Mouse (Mus musculus): ENCODE data around the gene BC005537. TPM values are rescaled to one million over a fixed set of nuclear protein-coding genes. Genes with fewer than 3 reads are reported as not detected.

Gene BC005537
- polyA plus RNA-seq, 1 experiment from 2014 or later: 43.7 TPM

GRCm38 (mm10) chr13:24792411-24793045 is 8.9 kb upstream of the BC005537 start:
- WGBS: 94% methylated on average over 9 of the region's 9 CpGs
- H3K36me3 ChIP-seq (replicated peaks; ENCODE audit: control insufficient read depth, insufficient read depth): no peaks in the 10 kb centered on the region
- no peaks in the 10 kb centered on the region for H3K27me3 ChIP-seq (ENCODE audit: control insufficient read depth, insufficient read depth, low read length)
- no peak for DNase-seq (ENCODE audit: low spot score)
- H3K4me1 ChIP-seq (replicated peaks; ENCODE audit: control insufficient read depth, insufficient read depth, low read length): no peaks in the 10 kb centered on the region
- no peak overlapping the region for H3K9ac ChIP-seq
- H3K9me3 ChIP-seq (ENCODE audit: control insufficient read depth, low read length): no peaks in the 10 kb centered on the region
- H3K4me3 ChIP-seq (replicated peaks; ENCODE audit: low read length): no peak overlapping the region
- no peak overlapping the region for H3K4me2 ChIP-seq (replicated peaks)
- H3K27ac ChIP-seq: no peak overlapping the region
- ATAC-seq (ENCODE audit: low FRiP score): no peak

- H3K4me2 ChIP-seq (replicated peaks): no peak overlapping the region
- H3K36me3 ChIP-seq (replicated peaks; ENCODE audit: control insufficient read depth, insufficient read depth): no peaks in the 10 kb centered on the region
- no peak overlapping the region for H3K27ac ChIP-seq
- no peaks in the 10 kb centered on the region for H3K9me3 ChIP-seq (ENCODE audit: control insufficient read depth, low read length)
- no peak overlapping the region for H3K9ac ChIP-seq
- WGBS: 97% methylated on average over 4 of the region's 4 CpGs
- ATAC-seq (ENCODE audit: low FRiP score): no peak
- H3K4me3 ChIP-seq (replicated peaks; ENCODE audit: low read length): no peak overlapping the region
- H3K4me1 ChIP-seq (replicated peaks; ENCODE audit: control insufficient read depth, insufficient read depth, low read length): peaks cover 19% of the 10 kb centered on the region
- no peak for DNase-seq (ENCODE audit: low spot score)
- H3K27me3 ChIP-seq (ENCODE audit: control insufficient read depth, insufficient read depth, low read length): no peaks in the 10 kb centered on the region
Observed at GRCm38 (mm10) chr13:24798686-24799085, 2.8 kb upstream of the BC005537 start.

- Histone ChIP-seq H3K36me3 (replicated peaks; ENCODE audit: control insufficient read depth, insufficient read depth) (no peaks in the 10 kb centered on the region), H3K9me3 (ENCODE audit: control insufficient read depth, low read length) (no peaks in the 10 kb centered on the region), H3K4me3 (replicated peaks; ENCODE audit: low read length) (peak overlapping the region; percentile 96), H3K4me1 (replicated peaks; ENCODE audit: control insufficient read depth, insufficient read depth, low read length) (peaks cover 26% of the 10 kb centered on the region), H3K27ac (no peak overlapping the region), H3K4me2 (replicated peaks) (peak overlapping the region; percentile 70), H3K9ac (peak overlapping the region; percentile 63), H3K27me3 (ENCODE audit: control insufficient read depth, insufficient read depth, low read length) (no peaks in the 10 kb centered on the region)
- DNase-seq (ENCODE audit: low spot score): no peak
- 74% methylated on average over 5 of the region's 5 CpGs for WGBS
- ATAC-seq (ENCODE audit: low FRiP score): no peak
Observed at GRCm38 (mm10) chr13:24799378-24799777, 2.1 kb upstream of the BC005537 start.

GRCm38 (mm10) chr13:24799925-24800673 is 1.4 kb upstream of the BC005537 start:
- peaks cover 5% of the 10 kb centered on the region; the same call in 1 of the 2 replicates for H3K36me3 ChIP-seq (replicated peaks; ENCODE audit: control insufficient read depth, insufficient read depth)
- WGBS: 1% methylated on average over 31 of the region's 31 CpGs
- peaks cover 30% of the 10 kb centered on the region for H3K4me1 ChIP-seq (replicated peaks; ENCODE audit: control insufficient read depth, insufficient read depth, low read length)
- H3K9me3 ChIP-seq (ENCODE audit: control insufficient read depth, low read length): no peaks in the 10 kb centered on the region
- H3K9ac ChIP-seq: peak overlapping the region; percentile 63
- H3K4me2 ChIP-seq (replicated peaks): peak overlapping the region; percentile 70
- H3K27ac ChIP-seq: peak overlapping the region; percentile 76
- no peaks in the 10 kb centered on the region for H3K27me3 ChIP-seq (ENCODE audit: control insufficient read depth, insufficient read depth, low read length)
- DNase-seq (ENCODE audit: low spot score) (peak; percentile 47), ATAC-seq (ENCODE audit: low FRiP score) (peak; percentile 54; the same call in 1 of the 2 replicates)
- H3K4me3 ChIP-seq (replicated peaks; ENCODE audit: low read length): peak overlapping the region; percentile 96

- Histone ChIP-seq H3K4me2 (replicated peaks) (peak overlapping the region; percentile 70), H3K36me3 (replicated peaks; ENCODE audit: control insufficient read depth, insufficient read depth) (peaks cover 12% of the 10 kb centered on the region), H3K9me3 (ENCODE audit: control insufficient read depth, low read length) (no peaks in the 10 kb centered on the region), H3K4me3 (replicated peaks; ENCODE audit: low read length) (peak overlapping the region; percentile 96), H3K27ac (peak overlapping the region; percentile 97), H3K4me1 (replicated peaks; ENCODE audit: control insufficient read depth, insufficient read depth, low read length) (peaks cover 30% of the 10 kb centered on the region), H3K9ac (peak overlapping the region; percentile 92), H3K27me3 (ENCODE audit: control insufficient read depth, insufficient read depth, low read length) (no peaks in the 10 kb centered on the region)
- peak; percentile 98 for DNase-seq (ENCODE audit: low spot score)
- WGBS: under 1% methylated on average over 42 of the region's 42 CpGs
- peak; percentile 96 for ATAC-seq (ENCODE audit: low FRiP score)
Observed at GRCm38 (mm10) chr13:24800674-24801307, 666 bp upstream of the BC005537 start.

- no peaks in the 10 kb centered on the region for H3K27me3 ChIP-seq (ENCODE audit: control insufficient read depth, insufficient read depth, low read length)
- 0% methylated on average over 26 of the region's 26 CpGs for WGBS
- peak overlapping the region; percentile 97 for H3K27ac ChIP-seq
- peaks cover 24% of the 10 kb centered on the region for H3K36me3 ChIP-seq (replicated peaks; ENCODE audit: control insufficient read depth, insufficient read depth)
- no peak for ATAC-seq (ENCODE audit: low FRiP score)
- peak; percentile 35 for DNase-seq (ENCODE audit: low spot score)
- H3K9me3 ChIP-seq (ENCODE audit: control insufficient read depth, low read length): no peaks in the 10 kb centered on the region
- H3K9ac ChIP-seq: peak overlapping the region; percentile 92
- H3K4me2 ChIP-seq (replicated peaks): peak overlapping the region; percentile 70
- H3K4me3 ChIP-seq (replicated peaks; ENCODE audit: low read length): peak overlapping the region; percentile 96
- H3K4me1 ChIP-seq (replicated peaks; ENCODE audit: control insufficient read depth, insufficient read depth, low read length): peaks cover 30% of the 10 kb centered on the region
Observed at GRCm38 (mm10) chr13:24802131-24802691, 754 bp downstream of the BC005537 start.

- Histone ChIP-seq H3K9me3 (ENCODE audit: control insufficient read depth, low read length) (no peaks in the 10 kb centered on the region), H3K36me3 (replicated peaks; ENCODE audit: control insufficient read depth, insufficient read depth) (peaks cover 34% of the 10 kb centered on the region), H3K4me1 (replicated peaks; ENCODE audit: control insufficient read depth, insufficient read depth, low read length) (peaks cover 30% of the 10 kb centered on the region), H3K27ac (no peak overlapping the region), H3K4me3 (replicated peaks; ENCODE audit: low read length) (peak overlapping the region; percentile 96), H3K27me3 (ENCODE audit: control insufficient read depth, insufficient read depth, low read length) (no peaks in the 10 kb centered on the region), H3K9ac (peak overlapping the region; percentile 92), H3K4me2 (replicated peaks) (peak overlapping the region; percentile 70)
- ATAC-seq (ENCODE audit: low FRiP score) (no peak), DNase-seq (ENCODE audit: low spot score) (no peak)
- 25% methylated on average over 2 of the region's 2 CpGs for WGBS
Observed at GRCm38 (mm10) chr13:24803196-24803595, 1.7 kb downstream of the BC005537 start.

GRCm38 (mm10) chr13:24806079-24806478 is 4.6 kb downstream of the BC005537 start:
- Histone ChIP-seq H3K27ac (no peak overlapping the region), H3K9me3 (ENCODE audit: control insufficient read depth, low read length) (no peaks in the 10 kb centered on the region), H3K4me3 (replicated peaks; ENCODE audit: low read length) (no peak overlapping the region), H3K9ac (no peak overlapping the region), H3K27me3 (ENCODE audit: control insufficient read depth, insufficient read depth, low read length) (no peaks in the 10 kb centered on the region), H3K36me3 (replicated peaks; ENCODE audit: control insufficient read depth, insufficient read depth) (peaks cover 60% of the 10 kb centered on the region), H3K4me1 (replicated peaks; ENCODE audit: control insufficient read depth, insufficient read depth, low read length) (peaks cover 25% of the 10 kb centered on the region), H3K4me2 (replicated peaks) (no peak overlapping the region)
- DNase-seq (ENCODE audit: low spot score) (no peak), ATAC-seq (ENCODE audit: low FRiP score) (no peak)

GRCm38 (mm10) chr13:24812521-24812920 is 11.1 kb downstream of the BC005537 start:
- Histone ChIP-seq H3K27me3 (ENCODE audit: control insufficient read depth, insufficient read depth, low read length) (no peaks in the 10 kb centered on the region), H3K4me3 (replicated peaks; ENCODE audit: low read length) (no peak overlapping the region), H3K4me2 (replicated peaks) (no peak overlapping the region), H3K27ac (no peak overlapping the region), H3K9ac (no peak overlapping the region), H3K36me3 (replicated peaks; ENCODE audit: control insufficient read depth, insufficient read depth) (peaks cover 78% of the 10 kb centered on the region), H3K9me3 (ENCODE audit: control insufficient read depth, low read length) (no peaks in the 10 kb centered on the region), H3K4me1 (replicated peaks; ENCODE audit: control insufficient read depth, insufficient read depth, low read length) (no peaks in the 10 kb centered on the region)
- 91% methylated on average over 2 of the region's 2 CpGs for WGBS
- no peak for ATAC-seq (ENCODE audit: low FRiP score)
- no peak for DNase-seq (ENCODE audit: low spot score)
